Mouse (Mus musculus) embryonic facial prominence, embryonic 10.5 days (tissue): ENCODE data around the gene Prr12. TPM values are rescaled to one million over a fixed set of nuclear protein-coding genes. Genes with fewer than 3 reads are reported as not detected.

Experiments used
- DNase-seq: peaks from one replicate; pipeline ENCODE4 v3.0.0-alpha.2; 2017; ENCODE audit warnings: low spot score
- H3K27ac ChIP-seq: fragments of 300-500 bp; sonication (generic); replicated peaks from 2 replicates; pipeline ENCODE4 v1.5.1; 2016; ENCODE audit warnings: mild to moderate bottlenecking
- H3K27me3 ChIP-seq: fragments of 300-500 bp; sonication (generic); replicated peaks from 2 replicates; pipeline ENCODE4 v1.6.1; 2016; ENCODE audit warnings: low read depth, mild to moderate bottlenecking; ENCODE audit not compliant: poor library complexity, severe bottlenecking
- H3K36me3 ChIP-seq: fragments of 300-500 bp; sonication (generic); replicated peaks from 2 replicates; pipeline ENCODE4 v1.6.1; 2016; ENCODE audit warnings: mild to moderate bottlenecking, moderate library complexity
- H3K4me1 ChIP-seq: fragments of 300-500 bp; sonication (generic); 2 replicates; pipeline ENCODE4 v1.6.1; 2016
- H3K4me3 ChIP-seq: fragments of 300-500 bp; sonication (generic); 2 replicates; pipeline ENCODE4 v1.5.1; 2016; ENCODE audit warnings: mild to moderate bottlenecking, moderate library complexity
- H3K9me3 ChIP-seq: fragments of 300-500 bp; sonication (generic); 2 replicates; pipeline ENCODE4 v1.6.1; 2016; ENCODE audit warnings: mild to moderate bottlenecking
- WGBS: fragments of 180-500 bp; shearing (Covaris S2); methylation state at CpG from one replicate; pipeline ENCODE4 v1.1.7; 2016; 5-methylcytosine and 5-hydroxymethylcytosine counted together
- polyA plus RNA-seq: library from polyadenylated mRNA; unstranded; fragments of >200 nt; fragmentation: Nextera tagmentation; extraction: Ambion mirVana; gene quantifications from 2 replicates; pipeline ENCODE4 v1.2.1, GENCODE M21; 2016

Gene Prr12
- polyA plus RNA-seq, 1 experiment from 2014 or later, result 14.9 TPM

- Histone ChIP-seq H3K27me3 (no peaks in the 10 kb centered on the region), H3K9me3 (no peaks in the 10 kb centered on the region), H3K4me3 (no peak overlapping the region), H3K36me3 (peaks cover 50% of the 10 kb centered on the region), H3K27ac (no peak overlapping the region), H3K4me1 (no peaks in the 10 kb centered on the region)
- 88% methylated on average over 12 of the region's 12 CpGs for WGBS
- DNase-seq, result no peak
These were observed 21.3 kb upstream of the Prr12 start for GRCm38 (mm10) chr7:45073949-45074348.

- Histone ChIP-seq H3K4me1 (no peaks in the 10 kb centered on the region), H3K27ac (no peak overlapping the region), H3K36me3 (peaks cover 50% of the 10 kb centered on the region), H3K4me3 (no peak overlapping the region), H3K9me3 (no peaks in the 10 kb centered on the region), H3K27me3 (no peaks in the 10 kb centered on the region)
- DNase-seq, result no peak
- WGBS, result 85% methylated on average over 7 of the region's 7 CpGs
These were observed 20.6 kb upstream of the Prr12 start for GRCm38 (mm10) chr7:45073171-45073707.

GRCm38 (mm10) chr7:45072230-45072629 is 19.5 kb upstream of the Prr12 start:
- Histone ChIP-seq H3K27me3 (no peaks in the 10 kb centered on the region), H3K27ac (no peak overlapping the region), H3K36me3 (peaks cover 46% of the 10 kb centered on the region), H3K4me1 (no peaks in the 10 kb centered on the region), H3K4me3 (no peak overlapping the region), H3K9me3 (no peaks in the 10 kb centered on the region)
- WGBS, result 82% methylated on average over 2 of the region's 2 CpGs
- DNase-seq, result no peak

- WGBS, result 92% methylated on average over 2 of the region's 2 CpGs
- no peak for DNase-seq
These were observed 17.0 kb upstream of the Prr12 start for GRCm38 (mm10) chr7:45069671-45070070.

GRCm38 (mm10) chr7:45068000-45068318 is 15.3 kb upstream of the Prr12 start:
- no peaks in the 10 kb centered on the region for H3K9me3 ChIP-seq
- H3K4me1 ChIP-seq, result peaks cover 7% of the 10 kb centered on the region
- no peak overlapping the region for H3K4me3 ChIP-seq
- 24% methylated on average over 5 of the region's 5 CpGs for WGBS
- peak; percentile 70 for DNase-seq
- H3K36me3 ChIP-seq, result peaks cover 4% of the 10 kb centered on the region; the same call in 1 of the 2 replicates
- no peaks in the 10 kb centered on the region for H3K27me3 ChIP-seq
- H3K27ac ChIP-seq, result no peak overlapping the region

More at GRCm38 (mm10) chr7:45069671-45070070, 17.0 kb upstream of the Prr12 start:
- peaks cover 20% of the 10 kb centered on the region for H3K36me3 ChIP-seq
- no peak overlapping the region for H3K4me3 ChIP-seq
- H3K4me1 ChIP-seq, result no peaks in the 10 kb centered on the region
- no peaks in the 10 kb centered on the region for H3K27me3 ChIP-seq
- H3K27ac ChIP-seq, result no peak overlapping the region
- H3K9me3 ChIP-seq, result no peaks in the 10 kb centered on the region

- H3K4me1 ChIP-seq, result peaks cover 8% of the 10 kb centered on the region
- no peaks in the 10 kb centered on the region for H3K9me3 ChIP-seq
- H3K27ac ChIP-seq, result no peak overlapping the region
- H3K27me3 ChIP-seq, result no peaks in the 10 kb centered on the region
- peaks cover 4% of the 10 kb centered on the region; the same call in 1 of the 2 replicates for H3K36me3 ChIP-seq
- no peak for DNase-seq
- 76% methylated on average over 4 of the region's 4 CpGs for WGBS
- H3K4me3 ChIP-seq, result no peak overlapping the region
These were observed 14.7 kb upstream of the Prr12 start for GRCm38 (mm10) chr7:45067190-45067999.

- under 1% methylated on average over 31 of the region's 31 CpGs for WGBS
- Histone ChIP-seq H3K36me3 (no peaks in the 10 kb centered on the region), H3K4me3 (peak within 1 kb of the TSS; percentile 73), H3K4me1 (peaks cover 42% of the 10 kb centered on the region), H3K27ac (peak within 1 kb of the TSS; percentile 89), H3K27me3 (no peaks in the 10 kb centered on the region), H3K9me3 (no peaks in the 10 kb centered on the region)
- peak; percentile 94 for DNase-seq
These were observed 9.7 kb upstream of the Prr12 start, which contains the start of the genes Nosip and Prrg2 for GRCm38 (mm10) chr7:45062239-45062835. Gene Nosip, plus strand, starts transcription at chr7:45062429. Gene Prrg2, minus strand, starts transcription at chr7:45062677.

- no peaks in the 10 kb centered on the region for H3K27me3 ChIP-seq
- peak overlapping the region; percentile 73 for H3K4me3 ChIP-seq
- DNase-seq, result peak; percentile 46
- no peaks in the 10 kb centered on the region for H3K9me3 ChIP-seq
- H3K4me1 ChIP-seq, result peaks cover 42% of the 10 kb centered on the region
- 17% methylated on average over 11 of the region's 11 CpGs for WGBS
- peak overlapping the region; percentile 89 for H3K27ac ChIP-seq
- no peaks in the 10 kb centered on the region for H3K36me3 ChIP-seq
These were observed 8.9 kb upstream of the Prr12 start for GRCm38 (mm10) chr7:45061532-45062075.

- Histone ChIP-seq H3K27ac (peak overlapping the region; percentile 89), H3K27me3 (no peaks in the 10 kb centered on the region), H3K36me3 (no peaks in the 10 kb centered on the region), H3K9me3 (no peaks in the 10 kb centered on the region), H3K4me3 (peak overlapping the region; percentile 73; the same call in 1 of the 2 replicates), H3K4me1 (peaks cover 42% of the 10 kb centered on the region)
- WGBS, result 91% methylated on average over 6 of the region's 6 CpGs
- DNase-seq, result no peak
These were observed 8.0 kb upstream of the Prr12 start for GRCm38 (mm10) chr7:45060632-45061122.

GRCm38 (mm10) chr7:45058607-45059571 is 6.2 kb upstream of the Prr12 start:
- Histone ChIP-seq H3K4me3 (peak overlapping the region; percentile 11; the same call in 1 of the 2 replicates), H3K4me1 (peaks cover 52% of the 10 kb centered on the region), H3K36me3 (no peaks in the 10 kb centered on the region), H3K27ac (peak overlapping the region; percentile 75), H3K27me3 (no peaks in the 10 kb centered on the region), H3K9me3 (no peaks in the 10 kb centered on the region)
- peak; percentile 73 for DNase-seq
- WGBS, result 78% methylated on average over 10 of the region's 10 CpGs

GRCm38 (mm10) chr7:45056972-45057348 is 4.3 kb upstream of the Prr12 start:
- H3K4me1 ChIP-seq, result peaks cover 51% of the 10 kb centered on the region
- H3K9me3 ChIP-seq, result no peaks in the 10 kb centered on the region
- peak overlapping the region; percentile 48 for H3K27ac ChIP-seq
- H3K4me3 ChIP-seq, result no peak overlapping the region
- no peaks in the 10 kb centered on the region for H3K27me3 ChIP-seq
- H3K36me3 ChIP-seq, result no peaks in the 10 kb centered on the region
- DNase-seq, result no peak
